Mouse (Mus musculus) C2C12 (cell line): ENCODE results near the gene Dppa3.

ENCODE experiments used
- CTCF ChIP-seq: IDR thresholded peaks from one replicate; pipeline ENCODE4 v1.5.1; 2011; ENCODE audit not compliant: control insufficient read depth, insufficient read depth, insufficient read length
- USF1 ChIP-seq: IDR thresholded peaks from one replicate; pipeline ENCODE4 v1.6.1; 2011; ENCODE audit warnings: low read depth, mild to moderate bottlenecking, control low read depth, moderate library complexity

DNA sequence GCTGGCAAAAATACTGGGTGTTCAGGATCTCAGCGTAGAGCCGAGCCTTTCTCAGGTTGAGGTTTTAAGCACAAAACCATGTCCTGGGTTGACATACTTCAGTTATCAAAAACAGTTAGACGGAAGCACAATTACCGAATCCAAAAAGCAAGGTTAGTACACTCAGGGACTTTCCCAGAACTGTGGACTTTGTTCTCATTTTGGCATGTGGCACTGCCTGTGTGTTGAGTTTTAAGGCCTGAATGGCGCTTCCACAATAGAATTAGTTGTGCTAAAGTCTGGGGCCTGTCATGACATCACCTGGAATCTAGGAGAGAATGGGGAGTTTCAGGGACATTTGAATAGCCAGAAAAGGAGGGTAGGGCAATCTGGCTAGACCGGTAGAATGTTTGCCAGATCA lies 27.8 kb upstream of the Dppa3 start:
- no peak for TF ChIP-seq USF1
- no peak for TF ChIP-seq CTCF
